Mouse (Mus musculus): ENCODE data around the gene Rgs8. TPM values are rescaled to one million over a fixed set of nuclear protein-coding genes. Genes with fewer than 3 reads are reported as not detected.

Gene Rgs8
- polyA plus RNA-seq (2012; rRNA removed) = 43.2 and 47.3 TPM in 2 replicates

DNA sequence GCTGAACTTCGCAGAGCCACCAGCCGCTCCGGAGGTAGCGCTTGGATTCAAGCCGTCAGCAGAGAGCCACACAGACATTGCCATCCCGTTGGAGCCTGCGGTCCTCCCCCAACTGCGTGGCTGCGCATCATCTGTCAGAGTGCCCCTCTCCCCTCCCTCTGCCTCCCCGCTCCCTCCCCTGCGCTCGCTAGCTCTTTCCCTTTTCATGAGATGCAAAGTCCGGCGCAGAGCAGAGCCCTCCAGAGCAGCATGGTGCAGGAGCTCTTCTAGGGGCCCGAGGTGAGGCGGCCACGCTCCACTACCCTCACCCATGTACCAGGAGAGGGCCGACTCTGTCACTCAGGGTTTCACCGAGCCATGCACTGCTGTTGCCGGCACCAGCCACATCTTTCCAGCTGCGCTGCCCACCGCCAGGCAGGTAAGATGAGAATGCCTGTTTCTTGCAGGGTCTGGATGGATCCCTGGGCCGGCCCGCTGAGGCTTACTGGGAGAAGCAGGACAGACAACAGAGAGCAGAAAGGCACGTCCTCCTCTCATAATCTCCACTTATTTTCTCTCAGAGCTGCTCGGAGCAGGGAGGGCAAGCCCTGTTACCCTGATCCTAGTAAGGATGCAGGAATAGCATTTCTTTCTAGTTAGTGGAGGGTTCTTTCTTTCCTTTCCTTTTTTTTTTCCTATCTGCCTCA is at the start of gene Rgs8:
Gene Rgs8 (plus strand): TSS at position 88 of the 686 bp plus-strand sequence.
- TF ChIP-seq CTCF (IDR thresholded peaks at IDR 0.05; ENCODE audit: extremely low read depth, insufficient read depth, low read length) (no peak), POLR2A (IDR thresholded peaks at IDR 0.05; ENCODE audit: extremely low read depth, insufficient read depth, low read length) (peak; percentile 70; the same call in 1 of the 2 replicates)
- Histone ChIP-seq H3K27ac (ENCODE audit: insufficient read depth, low read length) (peak within 1 kb of the TSS; percentile 78), H3K4me1 (ENCODE audit: control insufficient read depth, insufficient read depth, low read length) (peaks cover 1% of the 10 kb centered on the region; the same call in 1 of the 2 replicates), H3K4me3 (ENCODE audit: insufficient read depth, low read length) (peak within 1 kb of the TSS; percentile 68)

DNA sequence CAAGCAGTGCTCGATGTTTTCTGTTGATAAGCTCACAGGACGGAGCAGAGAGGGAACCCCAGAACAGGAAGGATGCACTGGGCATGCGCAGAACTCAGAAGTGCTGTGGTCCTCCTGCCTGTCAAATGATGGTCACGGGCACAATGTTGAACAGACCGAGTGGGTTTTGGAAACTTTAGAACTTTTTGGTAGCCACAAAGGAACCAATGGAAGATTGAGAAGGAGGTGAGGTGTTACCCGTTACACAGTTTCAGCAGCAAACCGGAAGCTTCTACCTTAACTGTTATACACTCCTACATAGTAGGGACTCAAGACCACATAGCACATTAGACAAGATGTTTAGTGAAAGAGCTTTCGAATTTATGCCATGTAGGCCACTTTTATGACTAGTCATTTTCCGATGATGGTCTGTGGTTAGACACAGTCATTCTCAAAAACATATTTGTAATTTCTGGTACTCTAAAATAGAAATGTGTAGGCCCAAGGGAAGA is 35.4 kb upstream of the Rgs8 start:
- Histone ChIP-seq H3K4me1 (ENCODE audit: control insufficient read depth, insufficient read depth, low read length) (no peaks in the 10 kb centered on the region), H3K27ac (ENCODE audit: insufficient read depth, low read length) (no peak overlapping the region), H3K4me3 (ENCODE audit: insufficient read depth, low read length) (no peak overlapping the region)
- no peak for TF ChIP-seq POLR2A (IDR thresholded peaks at IDR 0.05; ENCODE audit: extremely low read depth, insufficient read depth, low read length)
- no peak for TF ChIP-seq CTCF (IDR thresholded peaks at IDR 0.05; ENCODE audit: extremely low read depth, insufficient read depth, low read length)

DNA sequence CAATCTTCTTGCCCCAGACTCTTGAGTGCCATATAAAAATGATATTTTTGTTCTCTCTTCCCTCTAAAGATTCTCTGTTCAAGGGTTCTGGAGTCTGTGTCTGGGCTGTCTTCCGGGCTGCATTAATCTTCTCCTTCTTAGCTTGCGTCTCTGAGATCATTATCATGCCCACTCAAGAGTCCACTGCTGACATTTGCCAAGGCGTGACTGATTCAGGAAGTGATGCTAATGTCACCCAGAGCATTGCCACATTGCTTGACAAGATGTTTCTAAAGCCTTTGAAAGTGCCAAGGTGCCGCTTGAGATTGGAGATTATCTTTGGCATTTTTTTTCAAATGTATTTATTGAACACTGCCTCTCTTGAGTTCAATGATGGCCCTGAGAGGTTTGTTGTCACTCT is 29.8 kb upstream of the Rgs8 start:
- H3K4me1 ChIP-seq (ENCODE audit: control insufficient read depth, insufficient read depth, low read length) = peaks cover 4% of the 10 kb centered on the region; the same call in 1 of the 2 replicates
- H3K27ac ChIP-seq (ENCODE audit: insufficient read depth, low read length) = no peak overlapping the region
- TF ChIP-seq POLR2A (IDR thresholded peaks at IDR 0.05; ENCODE audit: extremely low read depth, insufficient read depth, low read length) = no peak
- TF ChIP-seq CTCF (IDR thresholded peaks at IDR 0.05; ENCODE audit: extremely low read depth, insufficient read depth, low read length) = no peak
- H3K4me3 ChIP-seq (ENCODE audit: insufficient read depth, low read length) = no peak overlapping the region

- peaks cover 2% of the 10 kb centered on the region; the same call in 1 of the 2 replicates for H3K4me1 ChIP-seq (ENCODE audit: control insufficient read depth, insufficient read depth, low read length)
- H3K4me3 ChIP-seq (ENCODE audit: insufficient read depth, low read length) = no peak overlapping the region
- H3K27ac ChIP-seq (ENCODE audit: insufficient read depth, low read length) = no peak overlapping the region
- no peak for TF ChIP-seq POLR2A (IDR thresholded peaks at IDR 0.05; ENCODE audit: extremely low read depth, insufficient read depth, low read length)
- TF ChIP-seq CTCF (IDR thresholded peaks at IDR 0.05; ENCODE audit: extremely low read depth, insufficient read depth, low read length) = no peak
Observed at GRCm38 (mm10) chr1:153632686-153633085, 20.1 kb upstream of the Rgs8 start.

DNA sequence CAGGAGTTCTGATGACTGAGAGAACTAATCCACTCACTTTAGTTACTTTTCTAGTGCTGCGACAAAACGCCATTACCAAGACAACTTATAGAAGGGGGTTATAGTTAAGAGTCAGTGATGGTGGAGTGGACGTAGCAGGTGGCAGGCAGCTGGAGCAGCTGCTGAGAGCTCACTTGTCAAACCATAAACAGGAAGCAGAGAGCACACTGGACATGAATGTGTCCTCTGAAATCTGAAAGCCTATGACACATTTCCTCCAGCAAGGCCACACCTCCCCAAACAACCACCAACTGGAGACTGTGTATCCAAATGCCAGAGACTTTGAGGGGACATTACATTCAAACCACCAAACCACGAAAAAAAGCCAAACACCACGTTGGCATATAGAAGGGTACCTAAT is 17.8 kb upstream of the Rgs8 start:
- TF ChIP-seq CTCF (IDR thresholded peaks at IDR 0.05; ENCODE audit: extremely low read depth, insufficient read depth, low read length) = no peak
- TF ChIP-seq POLR2A (IDR thresholded peaks at IDR 0.05; ENCODE audit: extremely low read depth, insufficient read depth, low read length) = no peak
- H3K4me3 ChIP-seq (ENCODE audit: insufficient read depth, low read length) = no peak overlapping the region
- no peak overlapping the region for H3K27ac ChIP-seq (ENCODE audit: insufficient read depth, low read length)
- no peaks in the 10 kb centered on the region for H3K4me1 ChIP-seq (ENCODE audit: control insufficient read depth, insufficient read depth, low read length)

DNA sequence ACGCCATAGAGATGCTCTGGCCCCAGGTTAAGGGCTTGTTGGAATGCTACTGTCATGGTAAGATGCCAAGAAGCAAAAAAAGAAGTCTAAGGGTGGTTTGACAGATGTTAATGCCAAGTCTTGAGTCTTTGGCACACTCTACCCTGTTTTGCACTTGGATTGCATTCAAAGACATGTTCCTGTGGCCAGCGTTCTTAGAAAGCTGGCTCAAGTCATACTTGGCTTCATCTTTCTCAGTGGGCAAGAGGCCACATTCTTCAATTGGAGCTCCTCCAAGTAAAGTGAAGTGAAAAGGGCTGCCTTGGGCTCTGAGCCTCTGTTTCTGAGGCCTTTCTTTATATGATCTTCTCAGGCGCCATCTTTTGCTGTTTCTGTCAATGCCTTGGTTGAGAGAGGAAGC is 17.3 kb upstream of the Rgs8 start:
- H3K4me3 ChIP-seq (ENCODE audit: insufficient read depth, low read length) = no peak overlapping the region
- no peak overlapping the region for H3K27ac ChIP-seq (ENCODE audit: insufficient read depth, low read length)
- H3K4me1 ChIP-seq (ENCODE audit: control insufficient read depth, insufficient read depth, low read length) = no peaks in the 10 kb centered on the region
- TF ChIP-seq CTCF (IDR thresholded peaks at IDR 0.05; ENCODE audit: extremely low read depth, insufficient read depth, low read length) (no peak), POLR2A (IDR thresholded peaks at IDR 0.05; ENCODE audit: extremely low read depth, insufficient read depth, low read length) (no peak)

DNA sequence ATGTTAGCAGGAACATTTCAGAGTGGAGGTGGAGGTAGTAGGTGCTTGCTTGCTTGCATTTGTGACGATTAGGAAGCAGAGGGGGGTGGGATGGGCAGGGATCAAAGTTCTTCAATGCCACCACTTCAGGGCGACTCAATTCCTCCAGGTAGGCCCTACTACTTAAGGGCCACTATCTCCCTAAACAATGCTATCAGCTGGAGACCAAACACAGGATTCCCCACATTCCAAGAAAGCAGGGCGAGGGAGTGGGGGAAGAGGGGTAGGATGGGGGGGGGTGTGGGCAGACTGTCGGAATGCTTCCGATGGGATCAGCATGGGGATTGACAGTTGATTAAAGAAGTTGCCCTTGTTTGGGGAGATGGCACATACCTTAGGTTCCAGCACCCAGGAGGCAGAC is 16.0 kb upstream of the Rgs8 start:
- H3K4me3 ChIP-seq (ENCODE audit: insufficient read depth, low read length) = no peak overlapping the region
- H3K27ac ChIP-seq (ENCODE audit: insufficient read depth, low read length) = no peak overlapping the region
- H3K4me1 ChIP-seq (ENCODE audit: control insufficient read depth, insufficient read depth, low read length) = no peaks in the 10 kb centered on the region
- TF ChIP-seq POLR2A (IDR thresholded peaks at IDR 0.05; ENCODE audit: extremely low read depth, insufficient read depth, low read length) (no peak), CTCF (IDR thresholded peaks at IDR 0.05; ENCODE audit: extremely low read depth, insufficient read depth, low read length) (no peak)

DNA sequence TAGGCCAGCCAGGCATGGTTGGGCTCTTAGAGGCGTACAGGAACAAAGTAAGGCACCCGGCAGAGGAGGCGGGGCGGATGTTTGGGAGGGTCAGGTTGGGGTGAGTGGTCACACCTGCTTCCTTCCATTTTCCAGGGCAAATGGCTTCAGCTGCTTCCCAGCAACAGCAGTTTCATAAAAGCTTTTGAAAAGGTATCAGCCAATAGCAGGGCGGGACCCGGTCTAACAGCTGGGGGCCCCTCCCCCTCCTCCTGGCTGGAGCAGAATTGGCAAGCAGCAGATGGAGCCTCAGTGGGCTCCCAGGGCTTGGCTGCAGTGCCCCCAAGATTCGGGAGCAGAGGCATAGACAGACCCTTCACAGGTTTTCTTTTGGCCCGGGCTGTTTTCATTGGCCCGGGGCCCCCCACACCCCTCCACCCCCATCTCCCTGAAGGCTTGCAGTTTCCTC is 11.3 kb upstream of the Rgs8 start:
- Histone ChIP-seq H3K27ac (ENCODE audit: insufficient read depth, low read length) (no peak overlapping the region), H3K4me1 (ENCODE audit: control insufficient read depth, insufficient read depth, low read length) (no peaks in the 10 kb centered on the region; the same call in 1 of the 2 replicates), H3K4me3 (ENCODE audit: insufficient read depth, low read length) (no peak overlapping the region)
- TF ChIP-seq CTCF (IDR thresholded peaks at IDR 0.05; ENCODE audit: extremely low read depth, insufficient read depth, low read length) = no peak
- TF ChIP-seq POLR2A (IDR thresholded peaks at IDR 0.05; ENCODE audit: extremely low read depth, insufficient read depth, low read length) = no peak

DNA sequence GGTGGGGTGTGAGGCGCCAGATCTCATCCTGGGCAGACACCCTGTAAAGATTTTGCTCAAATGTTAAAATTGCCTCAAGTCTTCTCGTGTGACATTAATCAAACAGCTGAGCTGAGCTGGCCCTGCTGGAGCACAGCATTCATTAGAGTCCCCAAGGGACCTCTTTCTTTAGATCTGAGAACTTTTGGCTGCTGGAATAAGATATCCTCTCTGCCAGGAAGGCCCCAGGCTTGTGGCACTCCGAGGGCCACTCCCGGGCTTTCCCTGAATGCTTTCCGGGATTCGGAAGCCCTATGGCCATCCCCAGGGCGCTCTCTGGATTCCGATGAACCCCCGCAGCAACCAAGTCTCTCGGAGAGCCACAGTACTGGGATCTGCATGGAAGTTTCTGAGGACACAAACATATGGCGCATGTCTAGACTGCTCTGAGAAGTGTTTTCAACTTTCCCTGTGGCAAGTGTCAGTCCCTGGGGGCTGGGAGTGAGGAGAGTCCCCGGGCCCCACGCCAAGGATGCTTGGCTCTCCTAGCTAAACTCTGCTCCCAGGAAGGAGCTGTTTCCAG is 10.8 kb upstream of the Rgs8 start:
- Histone ChIP-seq H3K27ac (ENCODE audit: insufficient read depth, low read length) (no peak overlapping the region), H3K4me3 (ENCODE audit: insufficient read depth, low read length) (no peak overlapping the region), H3K4me1 (ENCODE audit: control insufficient read depth, insufficient read depth, low read length) (no peaks in the 10 kb centered on the region; the same call in 1 of the 2 replicates)
- TF ChIP-seq CTCF (IDR thresholded peaks at IDR 0.05; ENCODE audit: extremely low read depth, insufficient read depth, low read length) (no peak), POLR2A (IDR thresholded peaks at IDR 0.05; ENCODE audit: extremely low read depth, insufficient read depth, low read length) (no peak)

DNA sequence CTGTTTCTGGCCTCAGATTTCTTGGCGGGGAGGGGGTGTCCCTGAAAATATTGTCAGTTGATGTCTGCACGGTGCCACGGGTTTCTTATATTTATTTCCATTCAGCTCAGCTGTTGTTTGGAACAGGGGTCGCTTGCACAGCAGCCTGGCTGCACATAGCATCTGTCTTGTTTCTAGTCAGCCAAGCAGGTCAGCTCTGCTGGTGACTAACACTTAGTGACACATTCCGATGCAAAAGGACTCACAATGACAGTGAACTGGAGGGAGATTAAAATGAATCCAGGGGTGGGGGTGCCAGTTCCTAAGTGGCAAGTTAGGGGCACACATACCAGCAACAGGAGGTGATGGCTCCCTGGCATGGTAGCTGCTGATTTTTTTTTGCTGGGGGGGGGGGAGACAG is 849 bp downstream of the Rgs8 start:
- no peak for TF ChIP-seq POLR2A (IDR thresholded peaks at IDR 0.05; ENCODE audit: extremely low read depth, insufficient read depth, low read length)
- no peak for TF ChIP-seq CTCF (IDR thresholded peaks at IDR 0.05; ENCODE audit: extremely low read depth, insufficient read depth, low read length)
- H3K27ac ChIP-seq (ENCODE audit: insufficient read depth, low read length) = peak overlapping the region; percentile 78; the same call in 1 of the 2 replicates
- H3K4me3 ChIP-seq (ENCODE audit: insufficient read depth, low read length) = peak overlapping the region; percentile 68
- H3K4me1 ChIP-seq (ENCODE audit: control insufficient read depth, insufficient read depth, low read length) = peaks cover 1% of the 10 kb centered on the region; the same call in 1 of the 2 replicates
